Mouse (Mus musculus): Measurements from ENCODE around the gene Rbm47. TPM values are rescaled to one million over a fixed set of nuclear protein-coding genes. Genes with fewer than 3 reads are reported as not detected.

The Rbm47 gene
- polyA plus RNA-seq, 1 experiment from 2014 or later: 70.7 TPM

GRCm38 (mm10) chr5:65967091-65967490 is 205.8 kb downstream of the Rbm47 start:
- ATAC-seq (ENCODE audit: low FRiP score, low TSS enrichment) (no peak), DNase-seq (ENCODE audit: low spot score) (no peak)
- no peaks in the 10 kb centered on the region for H3K27me3 ChIP-seq (ENCODE audit: control insufficient read depth, insufficient read depth, low read length)
- no peaks in the 10 kb centered on the region for H3K4me1 ChIP-seq (replicated peaks; ENCODE audit: control insufficient read depth, insufficient read depth)
- H3K4me3 ChIP-seq (ENCODE audit: low read depth, low read length): no peak overlapping the region
- no peak overlapping the region for H3K9ac ChIP-seq (ENCODE audit: low read length)
- no peak overlapping the region for H3K27ac ChIP-seq (replicated peaks)
- no peaks in the 10 kb centered on the region for H3K36me3 ChIP-seq (ENCODE audit: control insufficient read depth, insufficient read depth, low read length)
- H3K9me3 ChIP-seq (ENCODE audit: control insufficient read depth, low read length): no peaks in the 10 kb centered on the region
- H3K4me2 ChIP-seq (replicated peaks; ENCODE audit: low read depth): no peak overlapping the region
- TF ChIP-seq CTCF (IDR thresholded peaks at IDR 0.05; ENCODE audit: low read depth) (no peak), EP300 (optimal IDR thresholded peaks at IDR 0.05) (no peak)
- WGBS: 61% methylated on average over 12 of the region's 12 CpGs

Small RNA genes within 50 kb of the gene (microRNA-seq; reads per million reads assigned to microRNA genes)
- not detected for gene Gm25952

Other genes starting within 250 kb of the Rbm47 start
- not detected in 2 replicates for gene Chrna9, start 238.2 kb downstream of the Rbm47 start, polyA plus RNA-seq (2015; fragmentation: Nextera tagmentation; extraction: Ambion mirVana)
- 4.7 and 4.8 TPM in 2 replicates for gene 9130230L23Rik, start 168.8 kb downstream of the Rbm47 start, polyA plus RNA-seq (2015; fragmentation: Nextera tagmentation; extraction: Ambion mirVana)
- gene Nsun7, start 86.8 kb upstream of the Rbm47 start, polyA plus RNA-seq (2015; fragmentation: Nextera tagmentation; extraction: Ambion mirVana): 0.06 and 0.10 TPM in 2 replicates

Data from stomach, postnatal 0 days (tissue).